ENCODE assay signal across 7 mouse cellular contexts in genomic region chr2:70826436-70827230, GRCm38 (mm10). TPM values are rescaled to one million over a fixed set of nuclear protein-coding genes. Genes with fewer than 3 reads are reported as not detected.
DNase-seq lines count a peak whose midpoint lies in the region; ATAC-seq lines count a peak whose summit lies in the region.

No protein-coding gene starts in this region.

- WGBS in kidney, embryonic 14.5 days = 72% methylated on average over 8 of the region's 8 CpGs
- WGBS in hindbrain, embryonic 14.5 days = 74% methylated on average over 8 of the region's 8 CpGs

- no peaks in the 10 kb centered on the region for H3K27me3 ChIP-seq in kidney, embryonic 14.5 days (ENCODE audit: control insufficient read depth, insufficient read depth, low read length)
- H3K27me3 ChIP-seq in hindbrain, embryonic 14.5 days (ENCODE audit: control insufficient read depth, insufficient read depth, low read length) = no peaks in the 10 kb centered on the region

- intact Hi-C loops in gastrocnemius, postnatal 36 days (cut with DNase I) = loop anchor here (2.0 to 5.0 kb wide), 3 partner anchors 14 to 211 kb away; no protein-coding TSS in a partner anchor

- no peak overlapping the region for H3K9ac ChIP-seq in kidney, embryonic 14.5 days (ENCODE audit: low read depth, low read length)
- no peak overlapping the region for H3K9ac ChIP-seq in hindbrain, embryonic 14.5 days

- 0 out of 2 replicates have a peak overlapping the region, but pooled peaks have one; percentile 8 for H3K4me2 ChIP-seq in kidney, embryonic 14.5 days (replicated peaks; ENCODE audit: low read depth, low read length)
- H3K4me2 ChIP-seq in hindbrain, embryonic 14.5 days (replicated peaks) = peak overlapping the region; percentile 73

- no peak for DNase-seq in kidney, postnatal 25 days
- peak; percentile 57 for DNase-seq in c-Kit-positive CD71-positive TER-119-negative erythroid progenitor cells, embryonic 14.5 days (ENCODE audit: low read depth)
- no peak for DNase-seq in hindbrain, embryonic 14.5 days (ENCODE audit: low spot score)
- no peak for DNase-seq in layer of hippocampus, postnatal 10 days (ENCODE audit: low spot score in 2 of 2)
- DNase-seq in gastrocnemius, postnatal 36 days = no peak

- H3K36me3 ChIP-seq in kidney, embryonic 14.5 days (ENCODE audit: control insufficient read depth, insufficient read depth, low read length) = no peaks in the 10 kb centered on the region
- H3K36me3 ChIP-seq in hindbrain, embryonic 14.5 days (replicated peaks; ENCODE audit: control insufficient read depth, insufficient read depth) = no peaks in the 10 kb centered on the region

- no peak overlapping the region for H3K27ac ChIP-seq in kidney, embryonic 14.5 days (ENCODE audit: low read depth, low read length)
- no peak overlapping the region for H3K27ac ChIP-seq in hindbrain, embryonic 14.5 days

- H3K4me3 ChIP-seq in kidney, embryonic 14.5 days (ENCODE audit: low read length) = peak overlapping the region; percentile 91; the same call in 1 of the 2 replicates
- H3K4me3 ChIP-seq in hindbrain, embryonic 14.5 days (replicated peaks; ENCODE audit: low read length) = no peak overlapping the region; the same call in 1 of the 2 replicates

- no peak for ATAC-seq in kidney, embryonic 14.5 days (ENCODE audit: low FRiP score, low TSS enrichment)
- no peak for ATAC-seq in hindbrain, embryonic 14.5 days (ENCODE audit: low FRiP score)
- ATAC-seq in megakaryocyte-erythroid progenitor cell, adult 5-6 weeks (replicated peaks; ENCODE audit: low FRiP score, low TSS enrichment, poor library complexity, severe bottlenecking) = peak; percentile 51

- no peaks in the 10 kb centered on the region for H3K9me3 ChIP-seq in kidney, embryonic 14.5 days (ENCODE audit: control insufficient read depth, low read length)
- no peaks in the 10 kb centered on the region for H3K9me3 ChIP-seq in hindbrain, embryonic 14.5 days (ENCODE audit: control insufficient read depth, low read length)

- no peaks in the 10 kb centered on the region for H3K4me1 ChIP-seq in kidney, embryonic 14.5 days (ENCODE audit: control insufficient read depth, insufficient read depth, low read length)
- peaks cover 17% of the 10 kb centered on the region for H3K4me1 ChIP-seq in hindbrain, embryonic 14.5 days (replicated peaks; ENCODE audit: control insufficient read depth, insufficient read depth, low read length)

RNA-seq across cellular contexts. Expression of gene Tlk1, which starts 1.1 kb away (rescaled TPM):
- 29.2 and 37.4 TPM in 2 replicates for polyA plus RNA-seq in kidney, embryonic 14.5 days (2014; fragmentation: Nextera tagmentation; extraction: Ambion mirVana)
- 28.1 and 29.9 TPM in 2 replicates for polyA plus RNA-seq in hindbrain, embryonic 14.5 days (2014; fragmentation: Nextera tagmentation; extraction: Ambion mirVana)
- total RNA-seq in megakaryocyte-erythroid progenitor cell, adult 5-6 weeks (2014; fragmentation: Nextera tagmentation) = 128 and 150 TPM in 2 replicates
- total RNA-seq in megakaryocyte-erythroid progenitor cell, adult 5-6 weeks (2017) = 112 and 121 TPM in 2 replicates
- 10 to 100 TPM; 61.8 to 63.8 TPM for total RNA-seq in layer of hippocampus, postnatal 10 days (2021)
- 10 to 100 TPM; 28.9 to 33.9 TPM for total RNA-seq in gastrocnemius, postnatal 36 days (2021)
